Mouse (Mus musculus) A20 (cell line): Measurements from ENCODE around the gene 4932438H23Rik.

Source experiments
- DNase-seq: peaks from one replicate; pipeline ENCODE4 v3.0.0-alpha.2; 2011; ENCODE audit warnings: low read depth, low spot score

Gene 4932438H23Rik

DNA sequence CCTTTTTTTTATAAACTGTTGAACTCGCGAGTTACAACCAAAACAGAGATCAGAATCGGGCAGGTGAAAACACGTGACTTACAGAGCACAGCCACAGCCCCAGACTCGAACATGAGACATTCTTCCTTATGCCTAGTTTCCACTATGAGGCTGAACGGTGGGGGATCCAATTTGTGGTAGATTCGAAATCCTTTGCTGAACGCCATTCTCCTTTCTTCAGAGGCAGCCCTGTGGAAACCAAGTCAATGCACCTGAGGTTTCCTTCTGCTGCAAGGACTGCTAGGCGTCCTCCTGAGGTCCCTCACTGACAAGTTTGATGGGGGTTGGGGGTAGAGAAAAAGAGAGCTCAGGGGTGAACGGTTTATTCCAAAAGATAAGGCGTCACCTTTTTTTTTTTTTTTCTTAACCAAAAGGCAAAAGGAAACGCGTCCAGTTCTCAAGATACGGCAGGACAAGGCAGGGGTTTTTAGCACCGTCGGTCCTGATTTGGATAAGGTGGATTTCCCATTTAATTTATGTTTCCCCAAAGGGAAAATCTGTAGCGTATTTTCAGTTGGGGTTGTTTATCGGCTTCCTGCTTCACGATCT lies 84.9 kb downstream of the 4932438H23Rik start:
- peak; percentile 58 for DNase-seq

DNA sequence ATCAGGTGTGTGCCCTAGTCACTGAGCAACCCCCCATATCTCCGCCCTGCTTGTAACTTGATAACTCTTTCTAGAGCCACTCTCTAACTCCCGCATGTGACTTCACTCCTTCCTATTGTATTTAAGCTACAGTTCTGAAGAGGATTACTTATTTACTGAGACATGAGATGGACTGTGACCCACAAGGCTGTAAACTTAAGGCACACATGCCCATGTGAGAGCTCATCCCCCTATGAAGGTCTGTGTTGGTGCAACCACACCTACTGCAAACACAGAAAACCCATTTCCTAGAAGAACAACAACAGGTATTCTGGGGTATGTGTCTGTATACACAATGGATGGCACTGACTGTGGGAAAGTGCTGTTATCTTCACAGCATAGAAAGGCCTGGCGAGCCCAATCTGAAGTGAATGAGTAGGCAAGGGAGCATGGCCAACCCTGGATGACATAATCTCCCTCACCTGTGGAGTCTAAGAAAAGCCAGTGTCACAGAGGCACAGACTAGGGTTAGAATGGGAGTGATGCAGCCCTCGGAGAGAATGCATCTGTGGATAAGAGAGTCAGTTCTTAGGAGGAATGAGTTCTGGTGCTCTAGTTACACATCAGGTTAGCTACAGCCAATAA lies 89.9 kb downstream of the 4932438H23Rik start:
- DNase-seq, result no peak
